Mouse (Mus musculus) cerebellum, adult 8-10 months (tissue): ENCODE measurements around the gene Arhgap8.

Experiments
- DNase-seq: peaks from one replicate; pipeline ENCODE4 v3.0.0; 2022

The Arhgap8 gene

GRCm38 (mm10) chr15:84809275-84809952 is 89.6 kb downstream of the Arhgap8 start:
- DNase-seq: peak; percentile 38

- no peak for DNase-seq
Observed at GRCm38 (mm10) chr15:84811126-84811525, 91.3 kb downstream of the Arhgap8 start.

GRCm38 (mm10) chr15:84812831-84813357 is 93.0 kb downstream of the Arhgap8 start:
- no peak for DNase-seq

- no peak for DNase-seq
Observed at GRCm38 (mm10) chr15:84815171-84815570, 95.3 kb downstream of the Arhgap8 start.

GRCm38 (mm10) chr15:84817589-84817988 is 97.7 kb downstream of the Arhgap8 start:
- no peak for DNase-seq

GRCm38 (mm10) chr15:84818284-84818683 is 98.4 kb downstream of the Arhgap8 start:
- no peak for DNase-seq

GRCm38 (mm10) chr15:84820811-84821210 is 101.0 kb downstream of the Arhgap8 start:
- no peak for DNase-seq
